Mouse (Mus musculus) lung, postnatal 0 days (tissue): Measurements from ENCODE around the gene Gm28729.

Experiments used
- CTCF ChIP-seq: IDR thresholded peaks from 2 replicates; pipeline ENCODE4 v1.5.1; 2016; ENCODE audit warnings: antibody characterized with exemption, mild to moderate bottlenecking
- EP300 ChIP-seq: IDR thresholded peaks from 2 replicates; pipeline ENCODE4 v1.6.1; 2016; ENCODE audit warnings: antibody characterized with exemption, mild to moderate bottlenecking, control low read depth

DNA sequence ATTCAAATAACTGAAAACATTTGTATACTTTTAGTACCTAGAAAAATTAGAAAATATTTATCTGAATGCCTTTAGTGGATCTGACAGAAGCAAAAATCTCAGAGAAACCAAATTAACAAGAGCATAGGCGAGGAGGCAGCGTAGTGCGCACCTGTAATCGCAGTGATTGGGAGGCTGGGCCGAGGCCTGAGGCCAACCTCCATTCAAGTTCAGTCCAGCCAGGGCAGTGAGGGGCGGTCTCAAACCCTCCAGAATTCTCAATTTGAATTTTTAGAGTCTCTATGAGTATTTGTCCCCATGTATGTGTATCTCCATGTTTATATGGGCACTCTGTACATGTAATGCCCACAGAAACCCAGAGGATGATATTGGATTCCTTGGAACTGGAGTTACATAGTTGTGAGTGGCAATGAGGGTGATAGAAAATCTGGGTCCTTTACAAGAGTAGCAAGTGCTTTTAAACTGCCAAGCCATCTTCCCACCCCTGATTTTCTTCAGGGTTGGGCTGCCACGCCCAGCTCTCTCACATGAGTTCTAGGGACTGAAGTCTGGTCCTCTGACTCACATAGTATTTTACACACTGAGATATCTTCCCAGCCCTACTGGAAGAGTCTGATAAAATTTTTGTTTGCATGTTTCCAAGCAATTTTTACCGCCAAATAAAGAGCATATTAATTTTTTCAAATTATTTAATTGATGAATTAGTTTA lies 54.6 kb downstream of the Gm28729 start:
- TF ChIP-seq CTCF, result no peak
- TF ChIP-seq EP300, result no peak
